Mouse (Mus musculus): ENCODE data around the gene Apol7a. TPM values are rescaled to one million over a fixed set of nuclear protein-coding genes. Genes with fewer than 3 reads are reported as not detected.

Apol7a gene
- 0.45 TPM for polyA plus RNA-seq (2014; fragmentation: Illumina TruSeq; extraction: RNeasy Lipid Tissue Mini Kit (QIAGEN cat#74804); ENCODE audit: low read depth, low replicate concordance)

DNA sequence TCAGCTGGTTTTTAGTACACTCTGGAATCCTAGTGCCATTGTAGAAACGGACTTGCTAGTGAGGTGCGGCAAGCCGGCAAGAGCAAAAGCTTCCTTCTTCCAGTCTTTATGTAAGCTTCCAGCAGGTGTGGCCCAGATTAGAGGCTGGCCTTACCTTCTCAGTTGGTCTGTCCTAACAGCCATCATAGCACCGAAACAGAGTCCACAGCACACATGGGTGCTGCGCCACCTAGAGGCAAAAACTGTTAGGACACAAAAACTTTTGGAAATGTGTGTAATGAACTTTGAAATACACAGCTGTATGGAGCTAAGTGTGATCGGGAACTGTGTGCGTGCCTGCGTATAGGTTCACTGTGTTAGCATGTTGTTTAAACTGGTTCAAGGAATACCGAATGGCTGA, at the start of gene Apol7a:
Apol7a (minus strand) TSS at position 84 of the 400 bp plus-strand sequence.

DNA sequence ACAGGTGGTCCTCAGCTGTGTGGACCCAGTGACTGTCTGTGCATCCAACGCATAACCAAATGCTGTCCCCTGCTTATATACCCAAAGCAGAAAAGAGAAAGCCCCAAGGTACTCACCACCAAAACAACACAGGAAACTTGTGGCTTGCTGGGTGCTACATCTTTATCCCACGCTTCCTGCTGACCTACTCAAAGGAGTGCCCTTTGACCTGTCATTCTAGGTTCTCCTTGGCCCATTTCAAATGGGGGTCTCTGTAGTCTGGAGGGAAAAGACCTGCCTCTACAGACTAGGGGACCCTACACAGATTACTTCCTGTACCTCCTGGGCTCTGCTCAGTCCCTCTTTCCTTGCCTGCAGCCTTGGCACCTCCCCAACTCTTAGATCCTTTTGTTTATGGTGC, 48.5 kb upstream of the Apol7a start, which contains the start of gene Apol7b:
Apol7b (minus strand) TSS at position 101 of the 400 bp plus-strand sequence.

DNA sequence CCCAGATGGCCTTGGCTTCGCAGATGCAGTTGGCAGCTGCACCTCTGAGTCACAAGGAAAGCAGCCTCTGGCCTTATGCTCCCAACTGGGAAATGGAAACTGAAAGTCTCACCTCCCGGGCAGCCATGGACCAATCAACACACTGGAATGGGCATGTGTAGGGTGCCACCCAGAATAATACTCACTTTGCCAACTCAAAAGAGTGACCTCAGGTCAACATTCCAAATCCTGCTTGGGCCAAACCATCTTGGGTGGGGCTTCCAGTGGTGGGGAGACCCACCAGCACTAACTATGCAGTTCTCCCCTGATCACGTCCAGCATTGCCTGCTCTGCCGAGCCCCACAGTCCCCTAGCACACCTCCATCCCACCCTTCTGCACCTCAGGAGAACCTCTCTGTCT, 12.1 kb upstream of the Apol7a start, which contains the start of gene Apol9a:
Apol9a (minus strand) TSS at position 101 of the 400 bp plus-strand sequence.

Other genes with a start within 250 kb of the Apol7a start
- 72.9 TPM for gene Rbfox2, start 92.1 kb downstream of the Apol7a start, polyA plus RNA-seq (2014; fragmentation: Illumina TruSeq; extraction: RNeasy Lipid Tissue Mini Kit (QIAGEN cat#74804); ENCODE audit: low read depth, low replicate concordance)
- gene Apol9a, start 12.0 kb upstream of the Apol7a start, polyA plus RNA-seq (2014; fragmentation: Illumina TruSeq; extraction: RNeasy Lipid Tissue Mini Kit (QIAGEN cat#74804); ENCODE audit: low read depth, low replicate concordance), result 1.0 TPM
- gene Apol7b, start 48.4 kb upstream of the Apol7a start, polyA plus RNA-seq (2014; fragmentation: Illumina TruSeq; extraction: RNeasy Lipid Tissue Mini Kit (QIAGEN cat#74804); ENCODE audit: low read depth, low replicate concordance), result not detected
- not detected for gene Apol10a, start 77.9 kb upstream of the Apol7a start, polyA plus RNA-seq (2014; fragmentation: Illumina TruSeq; extraction: RNeasy Lipid Tissue Mini Kit (QIAGEN cat#74804); ENCODE audit: low read depth, low replicate concordance)
- gene Apol11a, start 109.2 kb upstream of the Apol7a start, polyA plus RNA-seq (2014; fragmentation: Illumina TruSeq; extraction: RNeasy Lipid Tissue Mini Kit (QIAGEN cat#74804); ENCODE audit: low read depth, low replicate concordance), result not detected
- gene Apol7c, start 134.2 kb upstream of the Apol7a start, polyA plus RNA-seq (2014; fragmentation: Illumina TruSeq; extraction: RNeasy Lipid Tissue Mini Kit (QIAGEN cat#74804); ENCODE audit: low read depth, low replicate concordance), result not detected
- gene 1700025B11Rik, start 162.8 kb upstream of the Apol7a start, polyA plus RNA-seq (2014; fragmentation: Illumina TruSeq; extraction: RNeasy Lipid Tissue Mini Kit (QIAGEN cat#74804); ENCODE audit: low read depth, low replicate concordance), result not detected
- 5.3 TPM for gene Apol10b, start 197.0 kb upstream of the Apol7a start, polyA plus RNA-seq (2014; fragmentation: Illumina TruSeq; extraction: RNeasy Lipid Tissue Mini Kit (QIAGEN cat#74804); ENCODE audit: low read depth, low replicate concordance)
- gene Gm36245, start 200.1 kb upstream of the Apol7a start, polyA plus RNA-seq (2014; fragmentation: Illumina TruSeq; extraction: RNeasy Lipid Tissue Mini Kit (QIAGEN cat#74804); ENCODE audit: low read depth, low replicate concordance), result not detected
- gene Apol11b, start 244.2 kb upstream of the Apol7a start, polyA plus RNA-seq (2014; fragmentation: Illumina TruSeq; extraction: RNeasy Lipid Tissue Mini Kit (QIAGEN cat#74804); ENCODE audit: low read depth, low replicate concordance), result 0.39 TPM